Mouse (Mus musculus) heart, postnatal 25 days (tissue): ENCODE measurements around the gene Cntnap2. TPM values are rescaled to one million over a fixed set of nuclear protein-coding genes. Genes with fewer than 3 reads are reported as not detected.

Experiments
- DNase-seq: peaks from one replicate; pipeline ENCODE4 v3.0.0; 2022; ENCODE audit warnings: low spot score
- intact Hi-C: fragments of 180-260 bp; cut with DNase I; formaldehyde crosslinking; loops from one replicate; pipeline ENCODE4 v1.15.1; 2025
- total RNA-seq, 2 experiments: library from RNA; stranded (reverse); gene quantifications; 2 replicates each; pipeline ENCODE4 v1.2.3; 2021

The Cntnap2 gene
- total RNA-seq, 2 experiments from 2014 or later = not detected

- DNase-seq = no peak
- intact Hi-C loops = no loop called here
These were observed 1107.7 kb downstream of the Cntnap2 start for GRCm38 (mm10) chr6:46166837-46167236.

- intact Hi-C loops = no loop called here
- no peak for DNase-seq
These were observed 1138.1 kb downstream of the Cntnap2 start for GRCm38 (mm10) chr6:46197298-46197697.

- intact Hi-C loops = no loop called here
- DNase-seq = no peak
These were observed 1142.7 kb downstream of the Cntnap2 start for GRCm38 (mm10) chr6:46201828-46202227.

- intact Hi-C loops = no loop called here
- DNase-seq = no peak
These were observed 1146.4 kb downstream of the Cntnap2 start for GRCm38 (mm10) chr6:46205531-46205930.

- intact Hi-C loops = no loop called here
- DNase-seq = no peak
These were observed 1173.7 kb downstream of the Cntnap2 start for GRCm38 (mm10) chr6:46232889-46233288.

- DNase-seq = no peak
- intact Hi-C loops = no loop called here
These were observed 1181.2 kb downstream of the Cntnap2 start for GRCm38 (mm10) chr6:46240349-46240748.

- intact Hi-C loops = no loop called here
- DNase-seq = no peak
These were observed 1204.0 kb downstream of the Cntnap2 start for GRCm38 (mm10) chr6:46263171-46263570.

- intact Hi-C loops = no loop called here
- DNase-seq = no peak
These were observed 1287.8 kb downstream of the Cntnap2 start for GRCm38 (mm10) chr6:46346946-46347345.

GRCm38 (mm10) chr6:46361091-46361490 lies 1301.9 kb downstream of the Cntnap2 start:
- intact Hi-C loops = no loop called here

GRCm38 (mm10) chr6:46362156-46362555 lies 1303.0 kb downstream of the Cntnap2 start:
- intact Hi-C loops = no loop called here
- no peak for DNase-seq

More at GRCm38 (mm10) chr6:46361091-46361490, 1301.9 kb downstream of the Cntnap2 start:
- DNase-seq = no peak

- intact Hi-C loops = no loop called here
These were observed 1339.8 kb downstream of the Cntnap2 start for GRCm38 (mm10) chr6:46398725-46399589.

GRCm38 (mm10) chr6:46414154-46414553 lies 1355.0 kb downstream of the Cntnap2 start:
- intact Hi-C loops = no loop called here
- no peak for DNase-seq

More at GRCm38 (mm10) chr6:46398725-46399589, 1339.8 kb downstream of the Cntnap2 start:
- no peak for DNase-seq

- no peak for DNase-seq
- intact Hi-C loops = no loop called here
These were observed 1355.4 kb downstream of the Cntnap2 start for GRCm38 (mm10) chr6:46414562-46414961.

GRCm38 (mm10) chr6:46419827-46420226 lies 1360.7 kb downstream of the Cntnap2 start:
- no peak for DNase-seq
- intact Hi-C loops = no loop called here

GRCm38 (mm10) chr6:46420349-46420748 lies 1361.2 kb downstream of the Cntnap2 start:
- no peak for DNase-seq
- intact Hi-C loops = no loop called here

GRCm38 (mm10) chr6:46428231-46428630 lies 1369.1 kb downstream of the Cntnap2 start:
- intact Hi-C loops = no loop called here

GRCm38 (mm10) chr6:46450917-46451638 lies 1391.9 kb downstream of the Cntnap2 start:
- intact Hi-C loops = no loop called here
- no peak for DNase-seq

More at GRCm38 (mm10) chr6:46428231-46428630, 1369.1 kb downstream of the Cntnap2 start:
- DNase-seq = no peak

- intact Hi-C loops = no loop called here
- DNase-seq = no peak
These were observed 1413.5 kb downstream of the Cntnap2 start for GRCm38 (mm10) chr6:46472683-46473082.

- no peak for DNase-seq
- intact Hi-C loops = no loop called here
These were observed 1425.2 kb downstream of the Cntnap2 start for GRCm38 (mm10) chr6:46484392-46484791.

GRCm38 (mm10) chr6:46502786-46503185 lies 1443.6 kb downstream of the Cntnap2 start:
- intact Hi-C loops = no loop called here
- DNase-seq = no peak

GRCm38 (mm10) chr6:46512841-46513240 lies 1453.7 kb downstream of the Cntnap2 start:
- DNase-seq = no peak
- intact Hi-C loops = no loop called here
